Comparison of ENCODE assay signal across 11 mouse cellular contexts in genomic region chr19:28394826-28395583, GRCm38 (mm10).
DNase-seq lines count a peak whose midpoint lies in the region; ATAC-seq and TF ChIP-seq lines count a peak whose summit lies in the region.
"Had no signal": no experiment of that assay in that cellular context is flagged by ENCODE, and none has a peak within 500 bp of the region (broad histone marks: within the 10 kb centered on the region; RNA-seq: fewer than 3 reads in every experiment).

No protein-coding gene starts in this region.

- no peak for DNase-seq in kidney, postnatal 4 days
- DNase-seq in forebrain, embryonic 14.5 days (ENCODE audit: low spot score), result peak; percentile 84
- peak; percentile 20 to 48 for DNase-seq in layer of hippocampus, adult 2 months (ENCODE audit: low spot score in 2 of 2)
- no peak for DNase-seq in adrenal gland, adult 8-10 months
- no peak for DNase-seq in gastrocnemius, adult 18-20 months (ENCODE audit: low spot score)
- no peak for DNase-seq in MN1 (ENCODE audit: low spot score)
- DNase-seq: cerebellum, adult 11-12 months; thymus, postnatal 25 days had no signal

- no peak overlapping the region for H3K9ac ChIP-seq in kidney, embryonic 15.5 days
- H3K9ac ChIP-seq in forebrain, embryonic 14.5 days (ENCODE audit: low read length), result 0 out of 2 replicates have a peak overlapping the region, but pooled peaks have one; percentile 25
- H3K9ac ChIP-seq in neural tube, embryonic 14.5 days (replicated peaks; ENCODE audit: low read depth, low read length), result no peak overlapping the region
- H3K9ac ChIP-seq: lung, embryonic 15.5 days had no signal

- H3K4me1 ChIP-seq in kidney, embryonic 15.5 days, result peaks cover 9% of the 10 kb centered on the region; the same call in 1 of the 2 replicates
- H3K4me1 ChIP-seq in forebrain, embryonic 14.5 days (ENCODE audit: control insufficient read depth, insufficient read depth, low read length), result peaks cover 23% of the 10 kb centered on the region
- H3K4me1 ChIP-seq in neural tube, embryonic 14.5 days (ENCODE audit: control insufficient read depth, insufficient read depth, low read length), result peaks cover 8% of the 10 kb centered on the region; the same call in 1 of the 2 replicates
- H3K4me1 ChIP-seq: lung, embryonic 15.5 days had no signal

- WGBS in kidney, embryonic 15.5 days, result 25% methylated on average over 12 of the region's 12 CpGs
- 3% methylated on average over 12 of the region's 12 CpGs for WGBS in forebrain, embryonic 14.5 days
- WGBS in neural tube, embryonic 14.5 days, result 25% methylated on average over 12 of the region's 12 CpGs

- H3K36me3 ChIP-seq in kidney, embryonic 15.5 days, result no peaks in the 10 kb centered on the region
- H3K36me3 ChIP-seq in forebrain, embryonic 14.5 days (ENCODE audit: control insufficient read depth, insufficient read depth, low read length), result no peaks in the 10 kb centered on the region
- no peaks in the 10 kb centered on the region for H3K36me3 ChIP-seq in neural tube, embryonic 14.5 days (ENCODE audit: control insufficient read depth, insufficient read depth, low read length)
- H3K36me3 ChIP-seq: lung, embryonic 15.5 days had no signal

- no peak for TF ChIP-seq CTCF in layer of hippocampus, adult 2 months (conservative IDR thresholded peaks at IDR 0.05)

- no peak overlapping the region for H3K4me2 ChIP-seq in kidney, embryonic 15.5 days
- peak overlapping the region; percentile 38 for H3K4me2 ChIP-seq in forebrain, embryonic 14.5 days (ENCODE audit: low read length)
- H3K4me2 ChIP-seq in neural tube, embryonic 14.5 days (ENCODE audit: low read depth, low read length), result no peak overlapping the region
- H3K4me2 ChIP-seq: lung, embryonic 15.5 days had no signal

- H3K4me3 ChIP-seq in kidney, embryonic 15.5 days (replicated peaks), result no peak overlapping the region
- no peak overlapping the region for H3K4me3 ChIP-seq in forebrain, embryonic 14.5 days (ENCODE audit: low read depth, low read length)
- H3K4me3 ChIP-seq in layer of hippocampus, adult 2 months, result no peak overlapping the region
- H3K4me3 ChIP-seq in neural tube, embryonic 14.5 days (ENCODE audit: low read depth, low read length), result no peak overlapping the region
- H3K4me3 ChIP-seq: lung, embryonic 15.5 days had no signal

- peak; percentile 36; the same call in 1 of the 2 replicates for ATAC-seq in kidney, embryonic 15.5 days (replicated peaks; ENCODE audit: low FRiP score)
- ATAC-seq in forebrain, embryonic 14.5 days, result peak; percentile 85
- ATAC-seq in neural tube, embryonic 14.5 days (ENCODE audit: low read depth), result peak; percentile 66; the same call in 1 of the 2 replicates

- H3K9me3 ChIP-seq in kidney, embryonic 15.5 days (replicated peaks), result no peaks in the 10 kb centered on the region
- no peaks in the 10 kb centered on the region for H3K9me3 ChIP-seq in forebrain, embryonic 14.5 days (replicated peaks; ENCODE audit: control insufficient read depth, low read length)
- H3K9me3 ChIP-seq in neural tube, embryonic 14.5 days (ENCODE audit: control insufficient read depth, low read length), result no peaks in the 10 kb centered on the region
- H3K9me3 ChIP-seq: lung, embryonic 15.5 days had no signal

- H3K27me3 ChIP-seq in kidney, embryonic 15.5 days, result no peaks in the 10 kb centered on the region
- no peaks in the 10 kb centered on the region for H3K27me3 ChIP-seq in forebrain, embryonic 14.5 days (replicated peaks; ENCODE audit: control insufficient read depth, insufficient read depth, low read length)
- H3K27me3 ChIP-seq in neural tube, embryonic 14.5 days (ENCODE audit: control insufficient read depth, insufficient read depth, low read length), result no peaks in the 10 kb centered on the region
- H3K27me3 ChIP-seq: lung, embryonic 15.5 days had no signal

- H3K27ac ChIP-seq in kidney, embryonic 15.5 days, result no peak overlapping the region
- H3K27ac ChIP-seq in forebrain, embryonic 14.5 days (ENCODE audit: low read depth, low read length), result peak overlapping the region; percentile 67
- H3K27ac ChIP-seq in layer of hippocampus, adult 2 months, result peak overlapping the region; percentile 87
- no peak overlapping the region for H3K27ac ChIP-seq in neural tube, embryonic 14.5 days (ENCODE audit: low read depth, low read length)
- H3K27ac ChIP-seq: lung, embryonic 15.5 days had no signal

Comparison
In these comparisons a context has a peak if more than half of its experiments do, and no peak if none do; other contexts are left out.
1. H3K27ac ChIP-seq: peak in forebrain, embryonic 14.5 days (single experiment) and layer of hippocampus, adult 2 months (single experiment); none in kidney, embryonic 15.5 days (single experiment) and neural tube, embryonic 14.5 days (single experiment).
2. DNase-seq: peak in forebrain, embryonic 14.5 days (single experiment) and layer of hippocampus, adult 2 months (2 of 2); none in kidney, postnatal 4 days (0 of 2), adrenal gland, adult 8-10 months (single experiment), gastrocnemius, adult 18-20 months (single experiment) and MN1 (single experiment).
3. Peak in every context shown above with its lines, with median percentiles within 50 percentile points of each other: ATAC-seq.